Mouse (Mus musculus) mature B cell (primary cell): ENCODE results near the gene Eps8.

ENCODE experiments used
- in situ Hi-C: fragments of 300-500 bp; cut with MboI; formaldehyde crosslinking; loops from 2 replicates; pipeline ENCODE4 v1.14.3; 2019

Gene Eps8

GRCm38 (mm10) chr6:137569071-137569470 lies 85.6 kb downstream of the Eps8 start:
- in situ Hi-C loops, result no loop called here

- in situ Hi-C loops, result no loop called here
These were observed 88.8 kb downstream of the Eps8 start for GRCm38 (mm10) chr6:137565890-137566289.

GRCm38 (mm10) chr6:137565454-137565853 lies 89.2 kb downstream of the Eps8 start:
- in situ Hi-C loops, result no loop called here

DNA sequence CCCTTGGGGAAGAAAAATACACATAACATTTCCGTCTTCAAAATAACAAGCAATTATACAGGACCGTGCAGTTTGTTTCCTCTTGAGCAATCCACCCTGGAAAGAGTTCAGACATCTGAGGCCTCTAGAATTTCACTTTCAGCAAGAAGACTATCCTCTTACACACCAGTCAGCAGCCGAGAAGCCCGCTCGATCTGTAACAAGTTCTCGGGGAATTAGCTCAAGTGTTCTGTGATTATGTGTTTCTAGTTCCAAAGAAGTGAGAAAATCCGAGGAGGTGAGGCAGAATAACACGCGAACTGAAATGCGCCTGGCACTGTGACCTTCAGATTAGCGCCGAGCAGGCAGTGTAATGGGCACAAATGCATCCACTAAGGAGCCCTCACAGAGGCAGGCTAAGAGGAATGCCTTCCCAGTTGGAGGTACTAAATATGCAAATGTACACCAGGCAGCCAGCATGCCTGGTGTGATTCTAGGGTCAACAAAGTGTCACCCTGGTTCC lies 94.3 kb downstream of the Eps8 start:
- in situ Hi-C loops, result no loop called here

DNA sequence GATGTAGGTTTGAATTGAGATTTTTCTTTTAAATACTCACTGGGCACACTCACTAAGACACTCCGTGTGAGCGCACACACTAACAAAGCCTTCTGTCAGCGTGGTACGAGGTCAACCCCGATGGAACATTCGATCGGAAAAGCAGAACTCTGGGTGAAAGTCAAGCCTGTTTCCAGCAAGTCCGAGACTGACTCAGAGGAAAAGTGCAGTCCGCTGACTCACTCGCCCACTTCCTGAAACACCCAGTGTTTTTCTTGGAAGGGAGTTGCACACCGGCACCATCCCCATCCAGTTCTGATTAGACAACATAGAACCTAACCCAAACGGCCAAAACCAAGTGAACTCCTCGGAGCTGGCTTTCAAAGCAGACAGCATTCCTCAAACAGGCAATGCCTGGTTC lies 95.8 kb downstream of the Eps8 start:
- in situ Hi-C loops, result no loop called here

DNA sequence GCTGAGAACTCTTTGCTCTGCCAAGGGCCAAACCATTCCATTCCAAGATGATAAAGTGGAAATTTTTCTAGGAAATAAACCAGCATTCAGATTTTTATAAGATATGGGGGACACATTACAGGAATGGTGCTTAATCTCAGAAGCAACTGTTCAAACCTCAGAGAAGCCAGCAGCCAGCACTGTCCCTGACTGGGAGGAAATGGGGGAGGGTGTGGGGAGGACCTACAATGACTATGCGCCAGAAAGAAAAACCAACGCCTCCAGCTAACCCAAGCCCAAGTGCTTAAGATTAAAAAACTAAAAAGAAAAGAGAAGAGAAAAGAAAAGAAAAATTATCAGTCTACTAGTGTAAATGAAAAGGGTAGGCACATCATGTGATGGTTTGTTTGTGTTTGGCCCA lies 97.0 kb downstream of the Eps8 start:
- in situ Hi-C loops, result no loop called here

GRCm38 (mm10) chr6:137557159-137557558 lies 97.5 kb downstream of the Eps8 start:
- in situ Hi-C loops, result no loop called here

DNA sequence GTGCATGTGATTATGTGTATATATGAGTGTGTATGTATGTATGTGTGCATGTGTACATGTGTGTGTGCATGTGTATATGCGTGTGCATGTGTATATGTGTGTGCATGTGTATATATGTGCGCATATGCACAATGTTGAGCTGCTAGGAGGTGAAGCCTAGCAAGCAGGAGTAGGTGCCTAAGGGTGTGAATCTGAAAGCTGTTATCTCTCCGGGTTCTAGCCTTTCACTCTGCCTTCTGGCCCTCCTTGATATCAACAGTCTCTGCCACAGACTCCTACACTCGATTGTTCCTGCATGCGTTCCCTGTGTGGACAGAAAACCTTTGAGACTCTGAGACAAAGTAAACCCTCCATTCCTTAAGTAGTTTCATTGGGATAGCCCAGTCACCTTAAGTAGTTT lies 98.0 kb downstream of the Eps8 start:
- in situ Hi-C loops, result no loop called here

- in situ Hi-C loops, result no loop called here
These were observed 104.5 kb downstream of the Eps8 start for GRCm38 (mm10) chr6:137550181-137550580.

DNA sequence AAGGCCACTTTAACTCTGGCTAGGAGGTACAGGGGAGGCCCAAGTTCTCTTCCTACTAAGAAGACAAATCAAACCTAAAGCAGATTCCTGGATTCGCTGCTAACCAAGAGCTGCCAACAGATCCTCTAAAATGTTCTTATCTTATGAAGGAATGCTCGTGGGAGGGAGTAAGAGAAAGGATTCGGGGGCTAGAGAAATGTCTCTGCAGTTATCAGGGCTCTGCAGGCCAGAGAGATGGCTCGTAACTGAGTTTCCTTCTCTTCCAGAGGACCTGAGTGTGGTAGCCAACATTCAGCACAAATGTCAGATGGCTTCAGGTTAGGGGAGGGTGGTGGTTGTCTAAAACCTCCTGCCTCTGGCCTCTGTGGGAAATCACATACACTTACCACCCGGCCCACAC lies 106.1 kb downstream of the Eps8 start:
- in situ Hi-C loops, result no loop called here

DNA sequence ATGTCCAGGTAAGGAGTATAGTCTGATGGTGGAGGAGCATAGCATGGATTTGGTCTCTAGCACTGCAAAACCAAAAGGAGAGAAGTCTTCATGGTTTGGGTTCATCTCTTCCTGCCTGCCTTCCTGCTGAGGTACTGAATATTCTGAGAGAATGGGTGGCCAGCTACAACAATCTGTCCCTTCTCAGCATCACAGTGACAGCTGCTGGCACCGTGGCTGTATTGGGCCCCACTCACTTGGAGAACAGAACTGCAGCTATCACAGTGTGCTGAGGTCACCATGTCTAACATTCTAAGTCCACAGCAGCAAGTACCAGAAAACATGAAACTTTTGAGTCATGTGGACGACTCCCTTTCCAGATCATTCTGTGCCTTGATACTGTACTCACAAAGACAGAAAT lies 107.1 kb downstream of the Eps8 start:
- in situ Hi-C loops, result no loop called here

GRCm38 (mm10) chr6:137546101-137546500 lies 108.6 kb downstream of the Eps8 start:
- in situ Hi-C loops, result no loop called here

DNA sequence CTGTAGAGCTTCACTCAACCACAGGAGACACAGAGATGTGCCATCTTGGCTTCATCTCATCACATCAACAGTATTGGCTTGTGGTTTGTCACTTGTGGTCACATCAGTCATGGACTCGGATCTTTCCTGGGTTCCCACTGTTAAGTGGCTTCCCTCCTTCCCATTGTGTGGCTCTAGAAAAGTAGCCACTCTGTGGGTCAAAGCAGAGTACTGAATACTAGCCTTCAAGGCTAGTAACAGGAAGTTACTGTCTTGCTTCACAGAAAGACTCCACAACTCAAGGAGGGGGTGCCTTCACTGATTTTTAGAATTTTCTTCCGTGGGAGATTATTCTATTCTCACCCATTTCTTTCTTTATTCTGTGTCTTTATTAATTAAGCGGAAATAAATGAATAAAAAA lies 109.3 kb downstream of the Eps8 start:
- in situ Hi-C loops, result no loop called here

DNA sequence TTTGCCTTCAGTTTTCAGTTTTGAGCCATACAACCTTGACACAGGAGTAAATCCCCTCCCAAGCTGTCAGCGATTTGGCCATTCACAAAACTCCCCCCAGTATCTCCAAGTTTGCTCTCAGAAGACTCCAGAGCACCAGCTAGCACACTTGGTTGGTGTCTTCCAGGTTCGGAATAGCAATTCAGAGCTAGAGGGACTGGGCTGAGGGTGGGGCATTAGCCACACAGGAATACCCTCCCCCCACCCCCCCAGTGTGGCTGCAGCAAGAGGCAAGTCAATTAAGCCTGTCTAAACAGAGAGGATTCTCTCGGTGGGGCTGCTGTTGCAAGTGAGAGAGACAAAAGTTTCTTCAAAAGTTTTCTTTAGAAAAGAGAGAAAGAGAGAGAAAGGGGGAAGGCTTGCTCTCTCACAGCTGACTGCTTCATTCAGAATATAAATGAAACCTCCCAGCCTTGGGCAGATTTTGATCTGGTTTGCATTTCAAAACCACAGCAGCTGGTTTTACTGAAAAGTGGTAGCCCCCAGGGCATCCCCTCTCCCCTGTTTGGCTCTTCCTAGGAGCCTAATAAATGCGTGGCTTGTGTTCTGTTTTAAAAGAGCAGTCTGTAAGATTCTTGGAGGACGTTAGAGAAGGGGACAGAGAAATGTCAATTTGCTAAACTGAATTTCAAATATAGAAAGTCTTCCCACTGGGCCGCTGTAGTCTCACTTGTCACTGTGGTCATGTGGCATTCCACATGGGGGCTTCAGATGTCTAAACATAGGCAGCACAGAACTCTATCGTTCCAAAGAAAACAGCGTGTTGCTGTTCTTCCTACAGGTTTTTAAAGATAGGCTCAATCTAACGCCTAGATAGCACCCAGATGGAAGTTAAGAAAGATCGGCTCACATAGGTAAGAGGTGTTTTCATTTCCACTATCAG lies 112.2 kb downstream of the Eps8 start:
- in situ Hi-C loops, result no loop called here

DNA sequence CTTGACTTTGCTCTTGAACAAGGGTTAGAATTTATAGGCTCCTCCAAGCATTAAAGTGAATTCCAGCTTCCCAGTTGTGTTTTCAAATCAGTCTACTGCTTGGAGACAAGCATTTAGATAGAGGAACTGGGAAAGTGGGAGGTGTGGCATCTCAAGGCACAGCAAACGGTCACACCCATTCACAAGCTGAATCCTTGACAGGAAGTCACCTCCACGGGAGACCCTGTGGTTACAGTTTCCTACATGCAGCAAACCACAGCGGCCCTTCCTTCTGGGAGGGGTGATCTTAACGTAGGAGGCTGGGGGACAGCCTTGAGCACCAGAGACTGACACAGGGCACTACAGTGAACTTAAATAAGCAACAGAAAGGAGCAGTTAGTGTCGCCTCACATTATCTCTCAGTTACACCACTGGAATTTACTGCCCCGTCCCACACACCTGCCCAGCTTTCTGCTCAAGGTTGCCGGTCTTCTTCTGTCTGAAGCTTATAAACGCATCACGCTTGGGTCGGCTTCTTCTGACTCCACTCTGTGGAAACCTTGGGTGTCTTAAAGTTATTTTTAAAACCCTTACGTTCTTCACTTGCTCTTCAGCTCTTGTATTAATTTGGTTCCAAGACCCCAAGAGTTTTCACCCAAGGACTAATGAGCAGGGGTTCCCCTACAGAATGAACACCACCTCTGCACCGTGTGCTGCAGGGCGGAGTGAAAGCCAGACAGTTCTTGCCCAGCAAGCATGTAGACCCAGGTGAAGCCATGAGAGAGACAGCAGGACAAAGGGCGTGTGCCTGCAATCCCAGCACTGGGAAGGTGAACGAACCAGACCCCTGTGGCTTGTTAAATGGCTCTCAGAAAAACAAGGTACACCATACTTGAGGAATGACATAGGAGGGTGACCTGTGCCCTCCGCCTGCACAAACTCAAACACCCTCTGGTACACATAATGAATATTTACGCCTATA lies 113.2 kb downstream of the Eps8 start:
- in situ Hi-C loops, result no loop called here

DNA sequence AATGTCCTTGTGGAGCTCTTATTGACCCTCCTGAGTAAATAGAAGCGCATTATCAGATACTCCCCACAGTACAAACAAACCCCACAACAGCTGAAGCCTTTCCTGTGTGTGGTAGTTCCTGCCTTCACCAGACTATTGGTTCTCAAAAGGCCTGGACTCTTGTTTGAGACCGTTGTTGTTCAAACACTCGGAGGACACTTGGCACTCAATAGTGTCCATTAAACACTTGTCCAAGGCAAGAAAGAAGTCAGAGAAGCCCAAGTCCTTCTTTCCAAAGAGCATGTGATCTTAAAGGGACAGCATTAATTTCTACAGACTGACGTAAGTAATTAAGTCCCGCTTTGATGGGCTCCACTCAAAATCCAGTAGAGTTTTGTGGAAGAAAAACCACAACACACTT lies 113.9 kb downstream of the Eps8 start:
- in situ Hi-C loops, result no loop called here

DNA sequence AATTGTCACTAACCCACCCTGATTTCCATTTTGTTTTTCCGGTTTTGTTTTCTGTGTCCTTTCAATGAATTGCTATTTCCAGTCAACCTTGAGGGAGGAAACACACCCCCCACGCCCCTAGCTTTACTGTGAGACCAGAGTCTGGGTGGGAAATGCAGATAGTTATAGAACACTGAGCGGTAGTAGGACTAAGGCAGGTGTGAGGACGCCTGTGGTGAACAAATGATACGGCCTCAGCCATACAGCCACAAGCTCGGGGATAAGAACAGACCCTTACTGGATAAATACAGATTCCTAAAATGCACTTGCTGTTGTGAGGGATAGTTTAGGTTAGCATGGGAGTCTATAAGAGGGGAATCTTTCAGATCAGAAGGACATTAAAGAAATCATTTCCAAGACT lies 114.3 kb downstream of the Eps8 start:
- in situ Hi-C loops, result no loop called here

DNA sequence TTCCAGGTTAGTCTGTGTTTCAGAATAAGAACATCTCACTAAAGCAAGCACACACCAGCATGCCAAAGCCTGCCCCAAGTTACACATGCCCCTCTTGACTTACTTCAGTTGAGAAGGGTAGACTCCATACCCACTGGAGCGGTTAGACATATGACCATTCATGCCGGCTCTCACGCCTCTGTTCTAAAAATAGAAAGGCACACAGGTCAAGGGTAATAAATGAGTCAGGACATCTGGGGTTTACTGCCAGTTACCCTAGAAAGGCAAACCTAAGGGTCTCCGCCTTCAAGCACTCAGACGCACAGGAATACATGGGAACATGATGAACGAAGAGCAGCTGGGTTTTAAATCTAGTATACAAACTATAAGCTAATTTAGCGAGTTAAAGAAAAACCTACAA lies 115.5 kb downstream of the Eps8 start:
- in situ Hi-C loops, result no loop called here

- in situ Hi-C loops, result no loop called here
These were observed 121.9 kb downstream of the Eps8 start for GRCm38 (mm10) chr6:137532758-137533157.

DNA sequence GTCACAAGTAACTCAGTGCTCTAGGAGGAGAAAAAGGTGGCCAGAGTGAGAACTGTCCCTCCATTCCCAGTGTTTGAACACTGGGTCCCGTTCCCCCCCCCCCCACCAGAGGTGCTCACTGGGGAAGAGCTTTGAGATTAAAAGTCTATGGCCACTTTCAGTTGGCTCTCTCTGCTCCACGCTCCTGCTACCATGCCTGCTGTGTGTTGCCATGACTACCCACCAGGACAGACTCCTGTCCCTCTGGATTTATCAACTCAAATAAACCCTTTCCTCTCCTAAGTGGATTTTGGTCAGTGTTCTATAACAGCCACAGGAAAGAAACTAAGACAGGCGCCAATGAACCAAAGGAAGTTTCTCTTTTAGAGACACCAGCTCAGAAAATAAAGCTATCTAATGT lies 128.9 kb downstream of the Eps8 start:
- in situ Hi-C loops, result no loop called here

GRCm38 (mm10) chr6:137520343-137520704 lies 134.4 kb downstream of the Eps8 start:
- in situ Hi-C loops, result no loop called here

DNA sequence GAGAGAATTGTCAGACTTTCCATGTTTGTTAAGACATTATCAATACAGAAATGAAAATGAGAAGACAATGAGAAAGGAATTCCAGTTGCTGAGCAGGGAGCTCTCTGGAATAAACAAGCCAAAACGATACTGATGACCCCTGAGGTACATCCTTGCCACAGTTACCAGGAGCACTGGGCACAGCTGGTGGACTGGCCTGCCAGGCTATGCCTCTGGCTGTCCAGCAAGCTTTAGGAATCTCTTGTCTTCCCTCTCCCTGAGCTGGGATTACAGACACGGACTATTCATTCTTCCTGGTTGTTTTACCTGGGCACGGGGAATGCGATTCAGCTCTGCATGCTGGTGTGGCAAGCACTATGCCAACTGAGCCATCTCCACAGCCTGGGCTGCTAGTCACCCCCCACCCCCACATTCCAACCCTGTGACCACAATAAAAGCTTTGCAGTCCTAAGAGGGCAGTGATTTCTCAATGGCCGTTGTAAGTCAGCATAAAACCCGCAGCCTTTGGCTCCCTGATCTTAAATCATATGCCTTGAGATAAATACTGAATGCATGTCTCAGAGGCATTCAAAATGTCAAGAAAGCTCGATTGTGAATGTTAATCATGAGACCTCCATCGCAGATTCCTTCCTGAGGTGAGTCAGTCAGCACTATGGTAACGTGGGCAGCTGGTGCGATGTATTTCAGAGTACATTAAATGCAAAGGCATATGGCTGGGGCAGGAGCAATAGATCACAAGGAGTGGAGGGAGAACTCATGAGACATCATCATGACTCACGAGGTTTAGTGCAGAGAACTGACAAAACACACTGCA lies 134.9 kb downstream of the Eps8 start:
- in situ Hi-C loops, result no loop called here
